Mouse (Mus musculus) hindbrain, embryonic 16.5 days (tissue): ENCODE data around the gene Dusp13. TPM values are rescaled to one million over a fixed set of nuclear protein-coding genes. Genes with fewer than 3 reads are reported as not detected.

Experiments used
- ATAC-seq: fragments of 200-750 bp; cut with Nextera tagmentation; 2 replicates; pipeline ENCODE4 v1.8.0; 2017; ENCODE audit warnings: moderate TSS enrichment, moderate library complexity
- H3K27ac ChIP-seq: fragments of 300-500 bp; sonication (generic); 2 replicates; pipeline ENCODE4 v1.5.1; 2014; ENCODE audit warnings: low read depth, mild to moderate bottlenecking, control low read depth, low read length, moderate library complexity
- H3K27me3 ChIP-seq: fragments of 300-500 bp; sonication (generic); replicated peaks from 2 replicates; pipeline ENCODE4 v1.6.1; 2014; ENCODE audit warnings: low read length; ENCODE audit not compliant: control insufficient read depth, insufficient read depth
- H3K36me3 ChIP-seq: fragments of 300-500 bp; sonication (generic); 2 replicates; pipeline ENCODE4 v1.6.1; 2014; ENCODE audit warnings: mild to moderate bottlenecking, low read length, moderate library complexity, mixed read lengths; ENCODE audit not compliant: control insufficient read depth, insufficient read depth
- H3K4me1 ChIP-seq: fragments of 300-500 bp; sonication (generic); 2 replicates; pipeline ENCODE4 v1.6.1; 2014; ENCODE audit warnings: low read depth, low read length; ENCODE audit not compliant: control insufficient read depth, insufficient read depth
- H3K4me2 ChIP-seq: fragments of 300-500 bp; sonication (generic); 2 replicates; pipeline ENCODE4 v1.6.1; 2014; ENCODE audit warnings: mild to moderate bottlenecking, low read length, control low read depth, moderate library complexity
- H3K4me3 ChIP-seq: fragments of 300-500 bp; sonication (generic); 2 replicates; pipeline ENCODE4 v1.5.1; 2014; ENCODE audit warnings: mild to moderate bottlenecking, low read length, control low read depth, moderate library complexity
- H3K9ac ChIP-seq: fragments of 300-500 bp; sonication (generic); 2 replicates; pipeline ENCODE4 v1.6.1; 2014; ENCODE audit warnings: low read depth, mild to moderate bottlenecking, control low read depth, low read length, moderate library complexity
- H3K9me3 ChIP-seq: fragments of 300-500 bp; sonication (generic); 2 replicates; pipeline ENCODE4 v1.6.1; 2014; ENCODE audit warnings: mild to moderate bottlenecking, low read length, moderate library complexity; ENCODE audit not compliant: control insufficient read depth
- WGBS: fragments of 180-500 bp; shearing (Covaris S2); extraction: QIAGEN DNeasy Blood & Tissue Kit; methylation state at CpG from one replicate; pipeline ENCODE4 v1.1.7; 2014; 5-methylcytosine and 5-hydroxymethylcytosine counted together
- polyA plus RNA-seq: library from polyadenylated mRNA; unstranded; fragments of >200 nt; fragmentation: Nextera tagmentation; extraction: Ambion mirVana; gene quantifications from 2 replicates; pipeline ENCODE4 v1.2.1, GENCODE M21; 2015

Gene Dusp13
- polyA plus RNA-seq, 1 experiment from 2014 or later = not detected

GRCm38 (mm10) chr14:21741786-21742185 lies 9.2 kb downstream of the Dusp13 start:
- peak; percentile 86 for ATAC-seq
- no peaks in the 10 kb centered on the region for H3K36me3 ChIP-seq
- H3K27ac ChIP-seq = no peak overlapping the region
- no peaks in the 10 kb centered on the region for H3K9me3 ChIP-seq
- H3K4me1 ChIP-seq = no peaks in the 10 kb centered on the region
- WGBS = 13% methylated on average over 4 of the region's 4 CpGs
- H3K4me2 ChIP-seq = no peak overlapping the region
- H3K9ac ChIP-seq = no peak overlapping the region
- H3K4me3 ChIP-seq = no peak overlapping the region
- H3K27me3 ChIP-seq = no peaks in the 10 kb centered on the region; the same call in 1 of the 2 replicates

- Histone ChIP-seq H3K4me3 (no peak overlapping the region), H3K4me2 (no peak overlapping the region), H3K27me3 (no peaks in the 10 kb centered on the region; the same call in 1 of the 2 replicates), H3K9me3 (no peaks in the 10 kb centered on the region), H3K36me3 (no peaks in the 10 kb centered on the region), H3K4me1 (no peaks in the 10 kb centered on the region), H3K9ac (no peak overlapping the region), H3K27ac (no peak overlapping the region)
- no peak for ATAC-seq
- WGBS = 89% methylated on average over 3 of the region's 3 CpGs
Measured at GRCm38 (mm10) chr14:21741314-21741713, 9.7 kb downstream of the Dusp13 start.

GRCm38 (mm10) chr14:21740345-21740744 lies 10.6 kb downstream of the Dusp13 start:
- no peak overlapping the region for H3K4me2 ChIP-seq
- H3K27me3 ChIP-seq = no peaks in the 10 kb centered on the region; the same call in 1 of the 2 replicates
- no peak overlapping the region for H3K9ac ChIP-seq
- H3K27ac ChIP-seq = no peak overlapping the region
- H3K9me3 ChIP-seq = no peaks in the 10 kb centered on the region
- no peaks in the 10 kb centered on the region for H3K36me3 ChIP-seq
- no peak for ATAC-seq
- H3K4me3 ChIP-seq = no peak overlapping the region
- no peaks in the 10 kb centered on the region for H3K4me1 ChIP-seq
- 94% methylated on average over 7 of the region's 7 CpGs for WGBS

- 94% methylated on average over 15 of the region's 15 CpGs for WGBS
- H3K27me3 ChIP-seq = no peaks in the 10 kb centered on the region
- H3K4me3 ChIP-seq = no peak overlapping the region
- H3K9me3 ChIP-seq = no peaks in the 10 kb centered on the region
- H3K4me2 ChIP-seq = no peak overlapping the region
- H3K9ac ChIP-seq = no peak overlapping the region
- H3K27ac ChIP-seq = no peak overlapping the region
- no peaks in the 10 kb centered on the region for H3K36me3 ChIP-seq
- no peaks in the 10 kb centered on the region for H3K4me1 ChIP-seq
- ATAC-seq = no peak
Measured at GRCm38 (mm10) chr14:21733131-21733905, 17.7 kb downstream of the Dusp13 start.

- Histone ChIP-seq H3K27me3 (no peaks in the 10 kb centered on the region), H3K27ac (no peak overlapping the region), H3K9me3 (no peaks in the 10 kb centered on the region), H3K4me2 (no peak overlapping the region), H3K4me3 (no peak overlapping the region), H3K9ac (no peak overlapping the region), H3K4me1 (no peaks in the 10 kb centered on the region), H3K36me3 (no peaks in the 10 kb centered on the region)
- no peak for ATAC-seq
- 88% methylated on average over 4 of the region's 4 CpGs for WGBS
Measured at GRCm38 (mm10) chr14:21729936-21730335, 21.0 kb downstream of the Dusp13 start.

- no peaks in the 10 kb centered on the region for H3K9me3 ChIP-seq
- no peaks in the 10 kb centered on the region for H3K4me1 ChIP-seq
- 82% methylated on average over 6 of the region's 6 CpGs for WGBS
- no peaks in the 10 kb centered on the region for H3K27me3 ChIP-seq
- no peaks in the 10 kb centered on the region for H3K36me3 ChIP-seq
- no peak overlapping the region for H3K9ac ChIP-seq
- no peak for ATAC-seq
- H3K27ac ChIP-seq = no peak overlapping the region
- H3K4me2 ChIP-seq = no peak overlapping the region
- no peak overlapping the region for H3K4me3 ChIP-seq
Measured at GRCm38 (mm10) chr14:21729031-21729732, 21.8 kb downstream of the Dusp13 start.

GRCm38 (mm10) chr14:21722021-21722698 lies 28.8 kb downstream of the Dusp13 start:
- Histone ChIP-seq H3K36me3 (no peaks in the 10 kb centered on the region), H3K4me1 (no peaks in the 10 kb centered on the region), H3K9me3 (no peaks in the 10 kb centered on the region), H3K4me3 (no peak overlapping the region), H3K27ac (no peak overlapping the region), H3K4me2 (no peak overlapping the region), H3K27me3 (no peaks in the 10 kb centered on the region), H3K9ac (no peak overlapping the region)
- WGBS = 54% methylated on average over 8 of the region's 8 CpGs
- no peak for ATAC-seq

- H3K4me1 ChIP-seq = no peaks in the 10 kb centered on the region
- H3K4me2 ChIP-seq = no peak overlapping the region
- no peaks in the 10 kb centered on the region for H3K9me3 ChIP-seq
- 78% methylated on average over 4 of the region's 4 CpGs for WGBS
- no peak overlapping the region for H3K27ac ChIP-seq
- no peak for ATAC-seq
- no peak overlapping the region for H3K9ac ChIP-seq
- H3K4me3 ChIP-seq = no peak overlapping the region
- no peaks in the 10 kb centered on the region for H3K36me3 ChIP-seq
- H3K27me3 ChIP-seq = no peaks in the 10 kb centered on the region
Measured at GRCm38 (mm10) chr14:21720430-21721205, 30.4 kb downstream of the Dusp13 start.
